ENCODE assay signal across 31 mouse cellular contexts in genomic region chr9:107926920-107927420, GRCm38 (mm10). TPM values are rescaled to one million over a fixed set of nuclear protein-coding genes. Genes with fewer than 3 reads are reported as not detected.
DNase-seq lines count a peak whose midpoint lies in the region; ATAC-seq and TF ChIP-seq lines count a peak whose summit lies in the region.
"Had no signal": no experiment of that assay in that cellular context is flagged by ENCODE, and none has a peak within 500 bp of the region (broad histone marks: within the 10 kb centered on the region; RNA-seq: fewer than 3 reads in every experiment).

No protein-coding gene starts in this region.

- H3K27ac ChIP-seq in heart, embryonic 12.5 days (ENCODE audit: poor library complexity, severe bottlenecking) = no peak overlapping the region
- peak overlapping the region; percentile 81 for H3K27ac ChIP-seq in lung, embryonic 16.5 days (ENCODE audit: low read length)
- H3K27ac ChIP-seq in heart, embryonic 15.5 days = no peak overlapping the region
- peak overlapping the region; percentile 46; the same call in 1 of the 2 replicates for H3K27ac ChIP-seq in olfactory bulb, adult 2 months (ENCODE audit: insufficient read depth, low read depth, low read length)
- H3K27ac ChIP-seq: embryonic facial prominence, embryonic 10.5 days; hindbrain, embryonic 10.5 days; liver, embryonic 13.5 days; neural tube, embryonic 15.5 days; stomach, postnatal 0 days had no signal

- no peaks in the 10 kb centered on the region for H3K36me3 ChIP-seq in heart, embryonic 12.5 days
- H3K36me3 ChIP-seq in lung, embryonic 16.5 days (ENCODE audit: control insufficient read depth, insufficient read depth, low read length) = no peaks in the 10 kb centered on the region
- no peaks in the 10 kb centered on the region for H3K36me3 ChIP-seq in heart, embryonic 15.5 days
- H3K36me3 ChIP-seq: embryonic facial prominence, embryonic 10.5 days; hindbrain, embryonic 10.5 days; liver, embryonic 13.5 days; neural tube, embryonic 15.5 days had no signal

- H3K4me3 ChIP-seq in heart, embryonic 12.5 days = no peak overlapping the region
- no peak overlapping the region for H3K4me3 ChIP-seq in lung, embryonic 16.5 days (ENCODE audit: low read length)
- no peak overlapping the region for H3K4me3 ChIP-seq in heart, embryonic 15.5 days
- no peak overlapping the region for H3K4me3 ChIP-seq in olfactory bulb, adult 2 months (ENCODE audit: insufficient read depth, low read depth, low read length)
- H3K4me3 ChIP-seq: embryonic facial prominence, embryonic 10.5 days; hindbrain, embryonic 10.5 days; liver, embryonic 13.5 days; neural tube, embryonic 15.5 days had no signal

- no peaks in the 10 kb centered on the region for H3K9me3 ChIP-seq in heart, embryonic 12.5 days (replicated peaks)
- no peaks in the 10 kb centered on the region for H3K9me3 ChIP-seq in lung, embryonic 16.5 days (ENCODE audit: control insufficient read depth, low read length)
- H3K9me3 ChIP-seq in heart, embryonic 15.5 days (replicated peaks) = no peaks in the 10 kb centered on the region
- H3K9me3 ChIP-seq: embryonic facial prominence, embryonic 10.5 days; hindbrain, embryonic 10.5 days; liver, embryonic 13.5 days; neural tube, embryonic 15.5 days had no signal

- no peak for TF ChIP-seq POLR2A in olfactory bulb, adult 2 months (IDR thresholded peaks at IDR 0.05; ENCODE audit: insufficient read depth, low read depth, low read length)

- peak overlapping the region; percentile 11 for H3K4me2 ChIP-seq in heart, embryonic 12.5 days
- H3K4me2 ChIP-seq in lung, embryonic 16.5 days (ENCODE audit: low read depth, low read length) = no peak overlapping the region
- H3K4me2 ChIP-seq in heart, embryonic 15.5 days = 0 out of 2 replicates have a peak overlapping the region, but pooled peaks have one; percentile 30
- H3K4me2 ChIP-seq: liver, embryonic 13.5 days; midbrain, embryonic 11.5 days; neural tube, embryonic 15.5 days had no signal

- 16% methylated on average over 9 of the region's 9 CpGs for WGBS in heart, embryonic 12.5 days
- 30% methylated on average over 9 of the region's 9 CpGs for WGBS in lung, embryonic 16.5 days
- WGBS in heart, embryonic 15.5 days = 27% methylated on average over 9 of the region's 9 CpGs
- WGBS in olfactory bulb, adult 2 months = 29% methylated on average over 9 of the region's 9 CpGs

- no peak for DNase-seq in heart, adult 8-10 months (ENCODE audit: low spot score)
- no peak for DNase-seq in lung, postnatal 36 days
- DNase-seq: adrenal gland, postnatal 36 days; cerebellum, adult 11-12 months; kidney, postnatal 25 days; liver, embryonic 13.5 days; lung, postnatal 10 days had no signal

- no peak overlapping the region for H3K9ac ChIP-seq in heart, embryonic 12.5 days
- H3K9ac ChIP-seq in lung, embryonic 16.5 days (ENCODE audit: low read length) = no peak overlapping the region
- no peak overlapping the region for H3K9ac ChIP-seq in heart, embryonic 15.5 days
- H3K9ac ChIP-seq: liver, embryonic 13.5 days; neural tube, embryonic 15.5 days had no signal

- ATAC-seq in heart, embryonic 12.5 days (ENCODE audit: insufficient number of reproducible peaks, low FRiP score) = peak; percentile 5; the same call in 1 of the 2 replicates
- ATAC-seq in lung, embryonic 16.5 days (ENCODE audit: low read depth) = no peak
- ATAC-seq in heart, embryonic 15.5 days (replicated peaks; ENCODE audit: insufficient number of reproducible peaks, insufficient read depth, low FRiP score, low read depth) = no peak; the same call in 1 of the 2 replicates
- ATAC-seq in cerebellum, adult (ENCODE audit: insufficient number of reproducible peaks, low FRiP score, low TSS enrichment) = no peak
- ATAC-seq: intestine, postnatal 0 days had no signal

- no peak for TF ChIP-seq CTCF in olfactory bulb, adult 2 months (IDR thresholded peaks at IDR 0.05; ENCODE audit: insufficient read depth, low read depth, low read length)

- peaks cover 50% of the 10 kb centered on the region for H3K4me1 ChIP-seq in heart, embryonic 12.5 days (replicated peaks)
- peaks cover 17% of the 10 kb centered on the region for H3K4me1 ChIP-seq in lung, embryonic 16.5 days (replicated peaks; ENCODE audit: control insufficient read depth, insufficient read depth, low read length)
- peaks cover 46% of the 10 kb centered on the region for H3K4me1 ChIP-seq in heart, embryonic 15.5 days (replicated peaks)
- H3K4me1 ChIP-seq in olfactory bulb, adult 2 months (ENCODE audit: control insufficient read depth, insufficient read depth, low read length) = peaks cover 61% of the 10 kb centered on the region

- H3K27me3 ChIP-seq in heart, embryonic 12.5 days (replicated peaks) = 0 out of 2 replicates have a peak, but pooled peaks cover 4% of the 10 kb centered on the region
- H3K27me3 ChIP-seq in lung, embryonic 16.5 days (ENCODE audit: control insufficient read depth, insufficient read depth, low read depth, low read length) = no peaks in the 10 kb centered on the region
- H3K27me3 ChIP-seq in heart, embryonic 15.5 days = no peaks in the 10 kb centered on the region
- H3K27me3 ChIP-seq: neural tube, embryonic 15.5 days had no signal

RNA-seq across cellular contexts. Expression of gene Actl11, which starts 1.3 kb away (rescaled TPM):
- not detected in 2 replicates for polyA plus RNA-seq in heart, embryonic 12.5 days (2016; fragmentation: Nextera tagmentation; extraction: Ambion mirVana)
- not detected for total RNA-seq in heart, adult 8-10 months (2022)
- polyA plus RNA-seq in lung, embryonic 16.5 days (2015; fragmentation: Nextera tagmentation; extraction: Ambion mirVana) = not detected in 2 replicates
- polyA plus RNA-seq in heart, embryonic 15.5 days (2015; fragmentation: Nextera tagmentation; extraction: Ambion mirVana) = not detected in 2 replicates
- polyA plus RNA-seq in olfactory bulb, adult 2 months (2012; ENCODE audit: insufficient read depth, insufficient read length, low replicate concordance, missing spikeins) = not detected in 2 replicates
- total RNA-seq: adrenal gland, adult 18-20 months; adrenal gland, postnatal 36 days; gastrocnemius, adult 8-10 months; granulocyte monocyte progenitor cell, adult 5-6 weeks; left cerebral cortex, adult 18-20 months; left cerebral cortex, postnatal 25 days; midbrain, postnatal 0 days had no signal
- polyA plus RNA-seq: cortical plate, adult 2 months; embryonic facial prominence, embryonic 10.5 days; frontal cortex, adult 2 months; hindbrain, embryonic 10.5 days; intestine, postnatal 0 days; kidney, embryonic 14.5 days; limb, embryonic 14.5 days; liver, embryonic 13.5 days; midbrain, embryonic 11.5 days; midbrain, postnatal 0 days; neural tube, embryonic 15.5 days; small intestine, adult 2 months; stomach, postnatal 0 days; urinary bladder, adult 2 months had no signal

RNA-seq across cellular contexts. Expression of gene Camkv, which starts 8.5 kb away (rescaled TPM):
- 0.39 and 0.56 TPM in 2 replicates for polyA plus RNA-seq in heart, embryonic 12.5 days (2016; fragmentation: Nextera tagmentation; extraction: Ambion mirVana)
- total RNA-seq in heart, adult 8-10 months (2022) = under 1 TPM in 2 of 4 experiments, not detected in 2; 0.16 to 0.66 TPM
- 2.0 and 2.5 TPM in 2 replicates for polyA plus RNA-seq in lung, embryonic 16.5 days (2015; fragmentation: Nextera tagmentation; extraction: Ambion mirVana)
- 0.20 and 0.77 TPM in 2 replicates for polyA plus RNA-seq in heart, embryonic 15.5 days (2015; fragmentation: Nextera tagmentation; extraction: Ambion mirVana)
- polyA plus RNA-seq in olfactory bulb, adult 2 months (2012; ENCODE audit: insufficient read depth, insufficient read length, low replicate concordance, missing spikeins) = not detected in 2 replicates
- total RNA-seq: granulocyte monocyte progenitor cell, adult 5-6 weeks; megakaryocyte progenitor cell, adult 5-6 weeks had no signal

RNA-seq across cellular contexts. Expression of gene Mst1r, which starts 20.3 kb away (rescaled TPM):
- 4.5 and 5.2 TPM in 2 replicates for polyA plus RNA-seq in heart, embryonic 12.5 days (2016; fragmentation: Nextera tagmentation; extraction: Ambion mirVana)
- 1 to 10 TPM; 1.3 to 3.7 (median 2.1) TPM for total RNA-seq in heart, adult 8-10 months (2022)
- 3.5 and 6.0 TPM in 2 replicates for polyA plus RNA-seq in lung, embryonic 16.5 days (2015; fragmentation: Nextera tagmentation; extraction: Ambion mirVana)
- polyA plus RNA-seq in heart, embryonic 15.5 days (2015; fragmentation: Nextera tagmentation; extraction: Ambion mirVana) = 2.1 and 4.1 TPM in 2 replicates
- polyA plus RNA-seq in olfactory bulb, adult 2 months (2012; ENCODE audit: insufficient read depth, insufficient read length, low replicate concordance, missing spikeins) = not detected in 2 replicates
- total RNA-seq: megakaryocyte progenitor cell, adult 5-6 weeks had no signal

RNA-seq across cellular contexts. Expression of gene Traip, which starts 23.0 kb away (rescaled TPM):
- polyA plus RNA-seq in heart, embryonic 12.5 days (2016; fragmentation: Nextera tagmentation; extraction: Ambion mirVana) = 12.4 and 13.1 TPM in 2 replicates
- 1 to 10 TPM in 1 of 4 experiments, under 1 TPM in 3; 0.33 to 1.6 (median 0.80) TPM for total RNA-seq in heart, adult 8-10 months (2022)
- 24.0 and 24.3 TPM in 2 replicates for polyA plus RNA-seq in lung, embryonic 16.5 days (2015; fragmentation: Nextera tagmentation; extraction: Ambion mirVana)
- polyA plus RNA-seq in heart, embryonic 15.5 days (2015; fragmentation: Nextera tagmentation; extraction: Ambion mirVana) = 10.1 and 13.0 TPM in 2 replicates
- not detected in 2 replicates for polyA plus RNA-seq in olfactory bulb, adult 2 months (2012; ENCODE audit: insufficient read depth, insufficient read length, low replicate concordance, missing spikeins)

RNA-seq across cellular contexts. Expression of gene Mon1a, which starts 39.0 kb away (rescaled TPM):
- polyA plus RNA-seq in heart, embryonic 12.5 days (2016; fragmentation: Nextera tagmentation; extraction: Ambion mirVana) = 9.3 and 9.9 TPM in 2 replicates
- total RNA-seq in heart, adult 8-10 months (2022) = 10 to 100 TPM; 10.8 to 12.2 (median 11.9) TPM
- polyA plus RNA-seq in lung, embryonic 16.5 days (2015; fragmentation: Nextera tagmentation; extraction: Ambion mirVana) = 12.5 and 13.8 TPM in 2 replicates
- polyA plus RNA-seq in heart, embryonic 15.5 days (2015; fragmentation: Nextera tagmentation; extraction: Ambion mirVana) = 8.5 and 9.8 TPM in 2 replicates
- not detected in 2 replicates for polyA plus RNA-seq in olfactory bulb, adult 2 months (2012; ENCODE audit: insufficient read depth, insufficient read length, low replicate concordance, missing spikeins)

Comparison
In these comparisons a context has a peak if more than half of its experiments do, and no peak if none do; other contexts are left out.
1. H3K27ac ChIP-seq: peak in lung, embryonic 16.5 days (single experiment) and olfactory bulb, adult 2 months (single experiment); none in heart, embryonic 12.5 days (single experiment) and heart, embryonic 15.5 days (single experiment).
2. RNA of gene Camkv, which starts 8.5 kb away (polyA plus RNA-seq): not detected in olfactory bulb, adult 2 months; 2.0 to 2.5 TPM in lung, embryonic 16.5 days, 0.39 to 0.56 TPM in heart, embryonic 12.5 days and 0.20 to 0.77 TPM in heart, embryonic 15.5 days; every median in the first group is over 10 times any median in the second.